Mouse (Mus musculus) heart, postnatal 14 days (tissue): ENCODE measurements at regions not wholly inside any gene's neighbourhood (a gene's known extent, or its start where the extent isn't known, plus 50 kb on each side); places are given as distances from the start of the nearest gene placed in this dataset.
"Not testable (repeated sequence)": the region's sequence is repeated elsewhere in the genome, so short reads cannot be mapped to it uniquely, and the experiment has no call there.

Experiments used
- DNase-seq, 2 experiments: peaks; one replicate each; pipeline ENCODE4 v3.0.0; 2021 to 2022
- intact Hi-C: fragments of 180-260 bp; cut with DNase I; formaldehyde crosslinking; loops from one replicate; pipeline ENCODE4 v1.15.1; 2025

GRCm38 (mm10) chr16:65312947-65313346 is 207.3 kb upstream of the Htr1f start:
- DNase-seq: no peak
- intact Hi-C loops: no loop called here

GRCm38 (mm10) chr16:65315052-65315451 is 205.3 kb upstream of the Pou1f1 start:
- intact Hi-C loops: no loop called here
- no peak for DNase-seq

DNA sequence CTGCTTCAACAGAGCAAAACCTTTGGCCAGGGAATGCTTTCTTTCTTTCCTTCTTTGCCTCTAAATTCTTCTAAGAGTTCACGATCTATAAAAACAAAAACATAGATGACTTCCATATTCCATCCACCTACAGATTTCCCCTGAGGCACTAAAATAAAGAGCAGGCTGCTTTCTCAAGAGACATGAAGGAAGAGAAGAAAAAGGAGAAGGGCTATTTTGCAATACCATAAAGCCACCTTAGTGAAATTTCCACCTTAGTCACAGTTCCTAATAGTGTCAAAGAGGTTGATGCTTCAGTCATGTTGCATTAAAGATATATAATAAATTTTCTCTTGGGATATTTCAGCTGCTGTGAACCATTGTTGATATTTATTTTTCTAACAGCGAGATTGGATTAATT is 187.9 kb upstream of the Pou1f1 start:
- intact Hi-C loops: no loop called here
- DNase-seq: no peak

DNA sequence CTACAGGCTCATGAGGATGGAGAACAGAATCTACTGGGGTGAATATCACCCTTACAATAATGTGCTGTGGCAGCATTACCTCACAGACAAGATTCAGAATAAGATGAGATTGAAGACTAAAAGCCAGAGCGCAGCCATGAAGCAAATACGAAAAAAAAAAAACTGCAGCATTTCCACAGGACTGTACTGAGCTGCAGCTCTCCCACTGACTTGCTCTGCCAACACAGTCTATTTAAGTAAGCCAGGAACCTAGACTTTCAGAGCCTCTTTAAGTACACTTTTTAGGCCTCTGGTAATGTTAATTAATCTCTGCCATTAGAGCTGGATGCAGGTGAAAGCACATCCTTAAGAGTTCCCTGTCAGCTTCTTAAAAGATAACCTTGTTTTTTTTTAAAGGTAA is 181.1 kb upstream of the Pou1f1 start:
- no peak for DNase-seq
- intact Hi-C loops: no loop called here

DNA sequence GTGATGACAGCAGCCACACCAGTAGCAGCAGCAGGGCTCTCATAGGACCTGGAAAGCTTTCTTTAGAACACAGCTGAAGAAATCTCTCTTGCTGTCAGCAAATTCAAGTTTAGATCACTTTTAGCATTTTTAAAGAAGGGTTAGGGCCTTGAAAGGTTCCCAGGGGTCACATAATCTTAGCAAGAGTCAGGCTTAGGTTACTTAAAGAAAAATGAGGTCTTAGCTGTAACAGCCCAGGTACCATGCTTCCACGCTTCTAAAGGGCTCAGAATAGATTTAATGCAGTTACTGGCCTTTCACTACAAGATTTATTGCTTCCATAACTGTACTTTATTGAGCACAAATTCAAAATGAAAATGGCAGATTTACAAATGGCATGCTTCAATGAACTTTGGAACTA is 160.4 kb upstream of the Pou1f1 start:
- intact Hi-C loops: no loop called here

DNA sequence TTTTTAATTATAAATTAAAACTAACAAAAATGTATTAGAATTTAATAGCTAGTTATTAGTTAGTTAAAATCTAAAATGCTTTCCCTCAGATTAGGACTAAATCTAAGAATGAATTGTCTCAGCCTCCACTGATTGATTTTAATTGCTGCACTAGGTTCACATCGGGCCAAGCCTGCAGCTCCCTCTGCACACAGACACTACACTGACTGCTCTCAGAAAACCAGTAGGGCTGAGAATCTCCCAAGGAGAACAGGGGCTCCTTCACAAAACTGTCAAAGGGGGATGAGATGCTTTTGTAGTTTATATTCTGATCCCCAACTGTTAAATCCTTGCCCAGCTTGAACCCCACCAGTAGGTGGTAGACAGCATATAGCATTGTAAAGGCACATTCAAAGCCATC is 151.0 kb upstream of the Pou1f1 start:
- intact Hi-C loops: no loop called here
- no peak for DNase-seq

More for the DNA sequence above, 160.4 kb upstream of the Pou1f1 start:
- DNase-seq: no peak

GRCm38 (mm10) chr16:65370939-65371338 is 149.4 kb upstream of the Pou1f1 start:
- intact Hi-C loops: loop anchor here (1.0 kb wide), 1 partner anchor 101 kb away; no protein-coding TSS in a partner anchor

GRCm38 (mm10) chr16:65376553-65376952 is 143.8 kb upstream of the Pou1f1 start:
- intact Hi-C loops: no loop called here
- DNase-seq: no peak

More at GRCm38 (mm10) chr16:65370939-65371338, 149.4 kb upstream of the Pou1f1 start:
- peak; percentile 7 for DNase-seq

DNA sequence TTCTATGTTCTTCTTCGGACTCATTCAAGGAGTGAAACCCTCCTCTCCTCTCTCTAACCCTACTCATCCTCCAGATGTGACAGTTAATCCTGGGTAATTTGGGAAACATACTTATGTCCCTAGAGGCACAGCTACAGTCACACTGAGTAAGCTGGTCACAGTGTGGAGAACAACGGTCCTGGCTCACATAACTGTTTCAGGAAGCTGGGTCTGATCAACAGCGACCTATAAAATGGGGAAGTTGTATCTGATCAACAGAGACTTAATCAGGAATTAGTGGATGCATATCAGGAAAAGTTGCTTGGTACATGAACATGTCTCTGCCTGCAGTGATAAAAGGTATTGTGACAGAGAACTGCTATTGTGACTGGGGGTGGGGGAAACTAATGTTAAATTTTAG is 142.0 kb upstream of the Pou1f1 start:
- intact Hi-C loops: no loop called here
- DNase-seq: no peak

- intact Hi-C loops: no loop called here
- DNase-seq: no peak
Observed at GRCm38 (mm10) chr16:65379939-65380338, 140.4 kb upstream of the Pou1f1 start.

GRCm38 (mm10) chr16:65403926-65404648 is 116.2 kb upstream of the Pou1f1 start:
- intact Hi-C loops: no loop called here
- DNase-seq: no peak

DNA sequence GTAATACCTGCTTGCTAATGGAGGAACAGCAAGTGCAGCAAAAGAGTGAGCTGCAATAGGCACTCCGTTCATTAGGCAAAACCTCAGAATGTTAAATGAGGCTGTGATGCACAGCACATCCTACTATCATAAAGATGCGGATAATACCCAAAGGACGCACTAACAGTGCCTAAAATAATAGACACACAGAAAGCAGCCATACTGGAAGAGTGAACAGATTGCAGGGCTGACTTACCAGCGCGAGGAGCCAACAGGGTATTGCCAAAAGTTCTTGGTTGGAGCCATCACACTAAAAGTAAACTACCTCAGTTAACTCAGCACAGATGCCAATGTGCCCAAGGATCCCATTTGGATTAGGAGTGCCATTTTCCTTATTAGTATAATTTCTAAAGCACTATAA is 115.5 kb upstream of the Pou1f1 start:
- intact Hi-C loops: no loop called here
- no peak for DNase-seq

- no peak for DNase-seq
Observed at GRCm38 (mm10) chr16:65405824-65406556, 114.3 kb upstream of the Pou1f1 start.

DNA sequence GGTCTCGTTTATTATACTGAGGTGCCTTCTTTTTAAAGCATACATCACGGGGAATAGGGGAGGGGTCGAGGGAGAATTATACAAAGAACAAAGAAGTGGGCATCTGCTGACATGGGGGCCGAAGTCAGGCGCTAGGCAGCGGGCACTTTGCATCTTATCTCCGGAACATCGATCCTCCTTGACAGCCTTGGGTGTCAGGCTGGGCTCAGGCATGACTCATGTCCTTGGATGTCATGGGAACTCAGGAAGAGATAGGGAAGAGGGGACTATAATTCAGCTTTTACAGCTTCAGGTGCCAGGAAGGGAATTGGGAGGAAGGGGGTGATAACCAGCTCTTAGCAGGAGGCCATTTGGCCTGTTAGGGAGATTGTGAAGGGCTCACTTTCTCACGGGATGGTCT is 88.3 kb upstream of the Pou1f1 start:
- DNase-seq, intact Hi-C loops: not testable (repeated sequence)

More at GRCm38 (mm10) chr16:65405824-65406556, 114.3 kb upstream of the Pou1f1 start:
- intact Hi-C loops: no loop called here

DNA sequence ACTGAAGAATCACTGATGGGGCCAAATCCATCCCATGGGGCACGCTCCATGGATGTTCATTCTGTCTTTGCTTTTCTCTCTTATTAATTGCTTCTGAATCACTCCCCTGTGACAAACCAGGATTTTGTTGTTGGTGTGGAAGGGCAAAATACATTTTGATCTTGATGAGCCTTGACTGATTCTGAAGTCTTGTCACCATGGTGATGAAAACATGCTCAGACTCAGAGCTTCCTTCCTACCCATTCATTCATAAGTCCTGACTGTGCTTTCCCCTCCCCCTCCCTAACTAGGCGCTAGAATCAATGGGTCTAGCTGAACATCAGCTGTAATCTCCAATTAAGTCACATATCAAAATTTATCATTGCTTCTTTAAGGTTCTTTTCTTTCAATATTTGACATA is 84.2 kb upstream of the Pou1f1 start:
- intact Hi-C loops: no loop called here
- no peak for DNase-seq

DNA sequence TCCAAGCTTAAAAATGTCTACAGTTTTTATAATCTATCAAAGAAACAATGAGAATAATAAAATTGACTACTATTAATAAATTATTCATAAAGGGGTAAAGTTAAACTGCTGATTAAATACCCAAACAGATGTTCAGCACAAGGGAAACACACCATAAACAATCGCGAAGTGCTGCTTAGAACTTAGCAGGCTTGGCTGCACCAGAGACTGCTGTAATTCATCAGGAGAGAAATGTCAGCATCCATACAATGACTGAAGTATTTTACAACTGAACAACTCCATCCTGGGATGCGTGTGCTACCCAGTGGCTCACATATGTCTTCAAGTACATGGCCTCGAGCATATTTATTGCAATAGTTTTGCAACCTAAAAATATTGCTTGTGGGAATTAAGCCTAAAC is 78.4 kb upstream of the Pou1f1 start:
- no peak for DNase-seq
- intact Hi-C loops: no loop called here

GRCm38 (mm10) chr16:65448810-65449209 is 71.5 kb upstream of the Pou1f1 start:
- intact Hi-C loops: no loop called here
- no peak for DNase-seq

GRCm38 (mm10) chr16:65450706-65451105 is 69.6 kb upstream of the Pou1f1 start:
- intact Hi-C loops: no loop called here
- DNase-seq: no peak

DNA sequence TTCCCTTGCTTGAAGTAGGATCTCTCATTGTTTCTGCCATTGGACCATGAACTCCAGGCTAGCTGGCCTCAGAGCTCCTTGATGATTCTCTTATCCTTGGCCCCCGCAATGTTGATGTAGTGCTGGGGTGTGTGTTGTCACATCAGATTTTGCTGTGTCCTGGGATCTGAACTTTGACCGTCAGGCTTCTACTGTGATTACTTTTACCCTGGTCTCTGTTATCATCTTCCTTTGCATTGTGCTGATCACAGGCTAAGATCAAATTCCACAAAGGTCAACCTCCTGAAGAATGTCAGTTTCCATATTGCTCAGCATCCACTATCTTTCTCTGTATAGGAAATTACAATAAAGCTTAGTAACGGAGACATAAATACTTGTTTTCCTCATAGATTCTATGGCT is 68.4 kb upstream of the Pou1f1 start:
- no peak for DNase-seq
- intact Hi-C loops: no loop called here

GRCm38 (mm10) chr16:65456948-65457347 is 63.4 kb upstream of the Pou1f1 start:
- intact Hi-C loops, DNase-seq: not testable (repeated sequence)

DNA sequence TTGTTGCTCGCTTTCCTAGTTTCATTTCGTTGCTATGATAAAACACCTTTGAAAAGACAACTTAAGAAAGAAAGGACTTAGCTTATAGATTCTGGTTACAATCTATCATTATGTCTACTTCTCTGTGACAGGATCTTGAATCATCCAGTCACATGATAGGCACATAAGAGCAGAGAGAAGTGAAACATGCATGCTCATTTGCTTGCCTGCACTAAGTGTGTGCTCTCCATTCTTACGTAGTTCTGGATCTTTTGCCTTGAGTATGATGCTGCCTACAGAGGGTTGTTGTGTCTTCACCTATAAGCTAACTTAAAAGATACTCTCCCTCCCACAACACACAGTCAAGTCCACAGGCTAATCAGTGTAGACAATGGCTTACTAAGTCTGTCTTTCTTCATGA is 62.1 kb upstream of the Pou1f1 start:
- DNase-seq: no peak
- intact Hi-C loops: no loop called here

DNA sequence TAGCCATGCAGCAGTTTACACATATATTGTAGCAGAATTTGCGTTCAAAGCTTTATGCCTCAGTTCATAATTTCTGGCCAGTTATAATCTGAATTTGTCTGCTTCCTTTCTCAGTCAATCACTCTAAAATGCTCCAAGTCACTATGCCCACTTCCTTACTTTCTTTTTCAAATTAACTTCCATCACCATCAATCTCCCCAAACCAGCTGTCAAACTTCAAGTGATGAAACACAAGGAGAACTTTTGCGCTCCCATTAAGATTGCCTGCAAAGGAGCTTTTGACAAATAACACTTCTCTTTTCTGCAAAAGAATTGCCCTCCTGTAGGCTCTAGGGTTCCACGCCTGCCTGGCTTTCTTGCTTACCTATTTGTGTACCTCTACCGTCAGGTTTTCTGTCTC is 50.6 kb upstream of the Pou1f1 start:
- DNase-seq: no peak
- intact Hi-C loops: loop anchor here (5.0 kb wide), 1 partner anchor 712 kb away; no protein-coding TSS in a partner anchor
